Mouse (Mus musculus) bone marrow, adult 2 months (tissue): ENCODE results near the gene Reep3. TPM values are rescaled to one million over a fixed set of nuclear protein-coding genes. Genes with fewer than 3 reads are reported as not detected.

Experiments used
- H3K27ac ChIP-seq: fragments of 200-500 bp; 2 replicates; pipeline ENCODE4 v1.5.1; 2012; ENCODE audit warnings: low read depth, mild to moderate bottlenecking, control low read depth, inconsistent platforms, low read length; ENCODE audit not compliant: control insufficient read depth, poor library complexity, insufficient read depth
- H3K4me1 ChIP-seq: fragments of 200-500 bp; 2 replicates; pipeline ENCODE4 v1.6.1; 2011; ENCODE audit warnings: low read length; ENCODE audit not compliant: control insufficient read depth, insufficient read depth
- H3K4me3 ChIP-seq: fragments of 200-500 bp; replicated peaks from 2 replicates; pipeline ENCODE3; 2011; ENCODE audit warnings: mild to moderate bottlenecking, low read depth, low read length, control low read depth; ENCODE audit not compliant: control insufficient read depth
- CTCF ChIP-seq: fragments of 200-500 bp; IDR thresholded peaks from 2 replicates; pipeline ENCODE4 v1.5.1; 2011; ENCODE audit warnings: low read length, control low read depth; ENCODE audit not compliant: control insufficient read depth, insufficient read depth
- POLR2A ChIP-seq: fragments of 200-500 bp; IDR thresholded peaks from 2 replicates; pipeline ENCODE4 v1.6.1; 2011; ENCODE audit warnings: low read depth, mild to moderate bottlenecking, control low read depth, low read length, borderline replicate concordance; ENCODE audit not compliant: control insufficient read depth
- WGBS: fragments of 180-500 bp; shearing (Covaris S2); methylation state at CpG from one replicate; pipeline ENCODE4 v1.1.7; 2018; 5-methylcytosine and 5-hydroxymethylcytosine counted together
- polyA plus RNA-seq: library from polyadenylated mRNA; stranded (reverse); fragments of >200 nt; gene quantifications from 2 replicates; pipeline ENCODE4 v1.2.4, GENCODE M21; 2011; ENCODE audit warnings: low replicate concordance; ENCODE audit not compliant: missing spikeins, insufficient read depth, insufficient read length

The Reep3 gene
- polyA plus RNA-seq, 1 experiment = 10.8 TPM

DNA sequence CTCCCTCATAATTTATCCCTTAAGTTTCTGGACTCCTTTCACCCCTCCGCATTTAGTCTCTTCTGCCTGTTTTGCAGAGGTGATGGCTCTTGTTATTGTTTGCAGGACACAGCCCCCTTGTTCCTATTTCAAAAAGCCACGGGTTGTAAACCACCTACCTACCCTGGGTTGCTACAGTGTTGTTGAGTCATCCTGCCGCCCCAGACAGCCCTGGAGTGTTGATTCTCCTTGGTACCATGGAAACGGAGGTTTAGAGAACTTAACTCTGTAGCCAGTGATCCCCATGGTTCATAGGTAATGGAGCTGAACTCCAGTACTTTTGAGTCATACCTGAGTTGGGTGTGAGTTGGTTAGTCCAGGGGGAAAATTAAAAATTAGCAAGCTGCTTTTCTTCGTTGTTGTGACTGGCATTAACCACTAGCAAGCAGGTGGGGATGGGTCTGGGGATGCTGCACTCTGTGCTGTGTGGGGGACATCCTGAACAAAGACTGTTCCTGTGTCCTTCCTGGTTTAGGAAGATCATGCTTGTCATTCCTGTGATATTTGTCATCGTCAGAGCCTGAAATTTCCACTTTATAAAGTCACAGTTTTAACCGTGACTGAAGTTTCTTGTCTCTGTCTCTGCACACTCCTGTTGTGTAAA is 1.8 kb upstream of the Reep3 start:
- no peak for TF ChIP-seq POLR2A
- no peak for TF ChIP-seq CTCF
- Histone ChIP-seq H3K4me3 (no peak overlapping the region), H3K4me1 (peaks cover 11% of the 10 kb centered on the region), H3K27ac (no peak overlapping the region)
- 28% methylated on average over 7 of the region's 7 CpGs for WGBS

- TF ChIP-seq CTCF (no peak), POLR2A (no peak)
- Histone ChIP-seq H3K27ac (peak overlapping the region; percentile 96; the same call in 1 of the 2 replicates), H3K4me1 (peaks cover 11% of the 10 kb centered on the region), H3K4me3 (peak overlapping the region; percentile 74)
- WGBS = 3% methylated on average over 15 of the region's 15 CpGs
Measured at GRCm38 (mm10) chr10:67097437-67098150, 849 bp upstream of the Reep3 start.

DNA sequence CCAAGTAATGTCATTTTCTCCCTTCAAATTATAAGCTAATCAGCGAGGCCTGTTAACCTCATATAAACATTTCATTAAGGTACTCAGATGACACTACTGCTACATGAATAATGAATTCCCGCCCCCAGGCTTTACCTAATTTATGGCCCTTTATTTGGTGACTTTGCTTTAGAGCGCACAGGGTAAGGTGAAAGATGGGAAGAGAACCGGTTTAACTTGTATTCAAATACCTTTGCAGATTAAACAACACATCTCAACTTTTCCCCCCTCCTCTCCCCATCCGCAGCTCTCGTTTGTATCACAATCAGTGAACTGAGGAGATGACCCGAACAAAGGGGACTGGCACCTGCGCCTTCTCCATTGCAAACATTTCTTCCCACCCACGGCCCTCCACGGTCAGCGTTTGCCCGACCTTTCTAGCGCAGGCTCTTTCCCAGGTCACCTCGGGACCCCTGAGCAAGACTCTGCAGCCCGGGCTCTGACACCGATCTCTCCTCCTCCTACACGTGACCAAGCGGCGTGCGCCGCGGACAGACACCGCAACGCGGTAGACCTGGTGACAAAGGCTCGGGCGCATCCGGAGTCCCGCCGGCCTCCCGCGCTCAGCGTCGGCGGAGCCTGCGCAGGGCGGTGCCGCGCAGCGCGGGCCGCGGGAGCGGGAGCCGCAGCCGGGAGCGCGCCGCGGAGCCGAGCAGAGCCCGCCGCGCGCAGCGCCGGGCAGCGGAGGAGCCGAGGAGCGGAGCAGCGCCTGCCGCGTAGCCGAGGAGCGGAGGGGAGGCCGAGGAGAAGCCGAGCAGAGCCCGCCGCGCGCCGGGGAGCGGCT is 736 bp downstream of the Reep3 start, which contains the start of gene Jmjd1c:
Gene Jmjd1c, plus strand, starts transcription at position 328 of the 823 bp plus-strand sequence.
- Histone ChIP-seq H3K4me3 (peak within 1 kb of the TSS; percentile 89), H3K4me1 (peaks cover 6% of the 10 kb centered on the region), H3K27ac (peak within 1 kb of the TSS; percentile 96)
- no peak for TF ChIP-seq CTCF
- peak; percentile 51; the same call in 1 of the 2 replicates for TF ChIP-seq POLR2A
- 2% methylated on average over 71 of the region's 73 CpGs for WGBS

DNA sequence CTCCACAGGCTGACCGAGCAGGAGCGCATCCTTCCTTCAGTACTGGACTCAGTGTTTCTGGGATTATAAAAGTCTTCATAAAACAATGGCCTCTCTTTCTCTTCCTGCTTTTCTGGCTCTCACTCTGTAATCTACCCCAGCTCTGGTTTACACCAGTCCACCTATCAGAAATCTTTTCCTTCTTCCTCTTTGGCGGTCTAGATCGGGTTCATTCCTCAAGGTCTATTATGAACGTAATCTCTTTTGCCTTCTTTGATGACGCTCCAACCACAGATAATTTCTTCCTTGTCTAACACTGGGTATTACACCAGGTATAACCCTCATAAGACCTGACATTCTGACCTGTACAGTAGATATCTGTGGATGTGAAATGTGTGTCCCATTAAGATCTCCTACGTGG is 1.8 kb downstream of the Reep3 start:
- Histone ChIP-seq H3K4me1 (peaks cover 4% of the 10 kb centered on the region), H3K27ac (no peak overlapping the region), H3K4me3 (no peak overlapping the region)
- TF ChIP-seq POLR2A = no peak
- TF ChIP-seq CTCF = no peak
- whole genome bisulfite sequencing = 63% methylated on average over 7 of the region's 7 CpGs

DNA sequence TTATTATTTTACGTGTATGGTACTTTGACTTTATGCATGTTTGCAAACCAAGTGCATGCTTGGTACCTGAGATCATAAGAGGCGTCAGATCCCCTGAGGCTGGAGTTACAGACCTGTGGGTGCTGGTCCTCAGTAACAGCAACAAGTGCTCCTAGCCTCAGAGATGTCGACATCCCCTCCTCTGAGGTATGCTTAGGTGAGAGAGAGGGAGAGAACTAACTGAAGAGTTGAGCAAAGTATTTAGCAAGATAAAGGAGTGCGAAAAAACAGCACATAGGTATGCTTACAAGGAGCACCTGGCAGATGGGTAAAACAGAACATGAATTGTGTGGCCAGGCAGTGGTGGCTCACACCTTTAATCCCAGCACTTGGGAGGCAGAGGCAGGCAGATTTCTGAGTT is 6.1 kb downstream of the Reep3 start:
- 75% methylated on average over 4 of the region's 4 CpGs for WGBS
- no peaks in the 10 kb centered on the region; the same call in 1 of the 2 replicates for H3K4me1 ChIP-seq
- no peak overlapping the region for H3K27ac ChIP-seq
- TF ChIP-seq CTCF (no peak), POLR2A (no peak)
- no peak overlapping the region for H3K4me3 ChIP-seq

DNA sequence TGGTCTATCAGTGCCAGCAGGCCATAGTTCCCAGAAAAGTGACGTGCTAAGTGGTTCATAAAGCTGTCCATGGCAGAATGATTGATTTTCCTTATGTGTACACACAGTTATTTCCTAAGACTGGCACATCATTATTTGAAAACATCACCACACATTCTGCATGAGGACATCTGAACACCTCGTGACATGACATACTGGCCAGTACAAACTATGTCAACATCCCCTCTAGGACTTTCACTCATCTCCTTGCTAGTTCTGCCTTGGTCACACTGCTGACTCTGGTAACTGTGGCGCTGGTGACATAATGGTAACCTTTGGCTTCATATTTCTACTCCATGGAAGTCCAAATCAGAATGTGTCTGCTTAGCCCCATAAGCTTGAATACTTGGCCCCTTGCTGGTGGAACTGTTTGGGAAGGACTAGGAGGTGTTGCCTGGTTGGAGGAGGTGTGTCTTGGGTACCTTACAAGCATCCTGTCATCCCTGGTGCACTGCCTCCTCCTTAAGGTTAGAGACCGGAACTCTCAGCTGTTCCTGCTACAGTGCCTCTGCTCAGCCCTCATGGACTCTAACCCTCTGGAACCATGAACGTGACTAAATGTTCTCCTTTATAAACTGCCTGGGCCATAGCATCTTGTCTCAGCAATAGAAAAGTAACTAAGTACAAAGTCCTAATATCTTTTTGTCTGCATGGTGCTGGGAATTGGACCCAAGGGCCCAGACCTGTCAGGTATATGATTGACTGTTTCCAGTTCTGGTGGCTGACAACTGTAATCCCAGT is 9.1 kb downstream of the Reep3 start:
- Histone ChIP-seq H3K4me3 (no peak overlapping the region), H3K4me1 (no peaks in the 10 kb centered on the region; the same call in 1 of the 2 replicates), H3K27ac (no peak overlapping the region)
- TF ChIP-seq CTCF (no peak), POLR2A (no peak)
- 82% methylated on average over 5 of the region's 5 CpGs for WGBS

GRCm38 (mm10) chr10:67085916-67086315 is 10.8 kb downstream of the Reep3 start:
- Histone ChIP-seq H3K27ac (no peak overlapping the region), H3K4me1 (peaks cover 1% of the 10 kb centered on the region; the same call in 1 of the 2 replicates), H3K4me3 (no peak overlapping the region)
- no peak for TF ChIP-seq POLR2A
- TF ChIP-seq CTCF = no peak
- 88% methylated on average over 7 of the region's 7 CpGs for WGBS
